Mouse (Mus musculus): Measurements from ENCODE around the gene 1700029I15Rik. TPM values are rescaled to one million over a fixed set of nuclear protein-coding genes. Genes with fewer than 3 reads are reported as not detected.

Gene 1700029I15Rik
- polyA plus RNA-seq, 2 experiments, result 0.85 to 1.1 TPM

GRCm38 (mm10) chr2:92388891-92389641 is 6.7 kb downstream of the 1700029I15Rik start:
- H3K4me2 ChIP-seq (ENCODE audit: low read depth), result peak overlapping the region; percentile 52
- WGBS (ENCODE audit: insufficient replicate concordance), result 2% methylated on average over 58 of the region's 62 CpGs
- H3K9ac ChIP-seq (replicated peaks), result no peak overlapping the region
- H3K4me1 ChIP-seq (replicated peaks; ENCODE audit: control insufficient read depth in 2 of 2, insufficient read depth in 2 of 2, low read length in 1 of 2), result peaks cover 0 to 4% of the 10 kb centered on the region in 2 experiments; a peak in 2 of 4 replicates
- TF ChIP-seq EP300 (IDR thresholded peaks at IDR 0.05; ENCODE audit: low read depth) (no peak), CTCF (IDR thresholded peaks at IDR 0.05; ENCODE audit: low read depth) (no peak)
- ATAC-seq (ENCODE audit: insufficient read depth) (peak; percentile 27; the same call in 1 of the 2 replicates), DNase-seq (ENCODE audit: low read depth in 3 of 3, low spot score in 3 of 3) (no peak)
- no peak overlapping the region for H3K27ac ChIP-seq
- no peaks in the 10 kb centered on the region for H3K36me3 ChIP-seq (replicated peaks; ENCODE audit: control insufficient read depth, insufficient read depth, low read depth)
- no peaks in the 10 kb centered on the region for H3K9me3 ChIP-seq (ENCODE audit: control insufficient read depth, low read length)
- peak overlapping the region; percentile 20 to 42 for H3K4me3 ChIP-seq (ENCODE audit: insufficient read depth in 1 of 2, low read depth in 2 of 2, low read length in 2 of 2)
- H3K27me3 ChIP-seq (ENCODE audit: control insufficient read depth, insufficient read depth, low read length), result peaks cover 58% of the 10 kb centered on the region

GRCm38 (mm10) chr2:92389645-92390044 is 7.3 kb downstream of the 1700029I15Rik start:
- Histone ChIP-seq H3K27me3 (ENCODE audit: control insufficient read depth, insufficient read depth, low read length) (peaks cover 58% of the 10 kb centered on the region), H3K9me3 (ENCODE audit: control insufficient read depth, low read length) (no peaks in the 10 kb centered on the region), H3K4me1 (replicated peaks; ENCODE audit: control insufficient read depth in 2 of 2, insufficient read depth in 2 of 2, low read length in 1 of 2) (peaks cover 0 to 4% of the 10 kb centered on the region in 2 experiments; a peak in 2 of 4 replicates), H3K9ac (replicated peaks) (no peak overlapping the region), H3K4me3 (ENCODE audit: insufficient read depth in 1 of 2, low read depth in 2 of 2, low read length in 2 of 2) (peak overlapping the region; percentile 20 to 42; a peak in 1 of 4 replicates), H3K36me3 (replicated peaks; ENCODE audit: control insufficient read depth, insufficient read depth, low read depth) (no peaks in the 10 kb centered on the region), H3K27ac (no peak overlapping the region), H3K4me2 (ENCODE audit: low read depth) (peak overlapping the region; percentile 52)
- TF ChIP-seq CTCF (IDR thresholded peaks at IDR 0.05; ENCODE audit: low read depth) (no peak), EP300 (IDR thresholded peaks at IDR 0.05; ENCODE audit: low read depth) (no peak)
- no peak for DNase-seq (ENCODE audit: low read depth in 3 of 3, low spot score in 3 of 3)
- ATAC-seq (ENCODE audit: insufficient read depth), result no peak
- 15% methylated on average over 10 of the region's 10 CpGs for WGBS (ENCODE audit: insufficient replicate concordance)

- Histone ChIP-seq H3K9ac (replicated peaks) (no peak overlapping the region), H3K36me3 (replicated peaks; ENCODE audit: control insufficient read depth, insufficient read depth, low read depth) (no peaks in the 10 kb centered on the region), H3K9me3 (ENCODE audit: control insufficient read depth, low read length) (no peaks in the 10 kb centered on the region), H3K4me1 (replicated peaks; ENCODE audit: control insufficient read depth in 2 of 2, insufficient read depth in 2 of 2, low read length in 1 of 2) (peaks cover 0 to 4% of the 10 kb centered on the region in 2 experiments; a peak in 2 of 4 replicates), H3K27ac (no peak overlapping the region), H3K4me3 (ENCODE audit: insufficient read depth in 1 of 2, low read depth in 2 of 2, low read length in 2 of 2) (no peak overlapping the region), H3K27me3 (ENCODE audit: control insufficient read depth, insufficient read depth, low read length) (peaks cover 58% of the 10 kb centered on the region), H3K4me2 (ENCODE audit: low read depth) (no peak overlapping the region)
- ATAC-seq (ENCODE audit: insufficient read depth) (no peak), DNase-seq (ENCODE audit: low read depth in 3 of 3, low spot score in 3 of 3) (no peak)
- TF ChIP-seq EP300 (IDR thresholded peaks at IDR 0.05; ENCODE audit: low read depth) (no peak), CTCF (IDR thresholded peaks at IDR 0.05; ENCODE audit: low read depth) (no peak)
- 39% methylated on average over 6 of the region's 6 CpGs for WGBS (ENCODE audit: insufficient replicate concordance)
These were observed 8.0 kb downstream of the 1700029I15Rik start for GRCm38 (mm10) chr2:92390206-92390930.

GRCm38 (mm10) chr2:92391116-92391515 is 8.8 kb downstream of the 1700029I15Rik start:
- H3K4me3 ChIP-seq (ENCODE audit: insufficient read depth in 1 of 2, low read depth in 2 of 2, low read length in 2 of 2), result no peak overlapping the region
- ATAC-seq (ENCODE audit: insufficient read depth) (no peak), DNase-seq (ENCODE audit: low read depth in 3 of 3, low spot score in 3 of 3) (no peak)
- peaks cover 0 to 4% of the 10 kb centered on the region in 2 experiments; a peak in 2 of 4 replicates for H3K4me1 ChIP-seq (replicated peaks; ENCODE audit: control insufficient read depth in 2 of 2, insufficient read depth in 2 of 2, low read length in 1 of 2)
- WGBS (ENCODE audit: insufficient replicate concordance), result 64% methylated on average over 8 of the region's 8 CpGs
- H3K4me2 ChIP-seq (ENCODE audit: low read depth), result no peak overlapping the region
- H3K27me3 ChIP-seq (ENCODE audit: control insufficient read depth, insufficient read depth, low read length), result peaks cover 58% of the 10 kb centered on the region
- no peaks in the 10 kb centered on the region for H3K36me3 ChIP-seq (replicated peaks; ENCODE audit: control insufficient read depth, insufficient read depth, low read depth)
- no peaks in the 10 kb centered on the region for H3K9me3 ChIP-seq (ENCODE audit: control insufficient read depth, low read length)
- no peak overlapping the region for H3K27ac ChIP-seq
- H3K9ac ChIP-seq (replicated peaks), result no peak overlapping the region
- TF ChIP-seq CTCF (IDR thresholded peaks at IDR 0.05; ENCODE audit: low read depth) (no peak), EP300 (IDR thresholded peaks at IDR 0.05; ENCODE audit: low read depth) (no peak)

All from liver, embryonic 14.5 days (tissue).